Mouse (Mus musculus) kidney, adult 2 months (tissue): Measurements from ENCODE around the gene Gm1043. TPM values are rescaled to one million over a fixed set of nuclear protein-coding genes. Genes with fewer than 3 reads are reported as not detected.

Experiments used
- DNase-seq: peaks from one replicate; pipeline ENCODE4 v3.0.0; 2021
- H3K27ac ChIP-seq: fragments of 200-500 bp; 2 replicates; pipeline ENCODE4 v1.5.1; 2012; ENCODE audit warnings: low read depth, low read length, control low read depth, inconsistent platforms; ENCODE audit not compliant: insufficient read depth
- H3K27me3 ChIP-seq: fragments of 200-500 bp; replicated peaks from 2 replicates; pipeline ENCODE4 v1.6.1; 2012; ENCODE audit warnings: mild to moderate bottlenecking, moderate library complexity, low read length, inconsistent platforms; ENCODE audit not compliant: control insufficient read depth, insufficient read depth
- H3K36me3 ChIP-seq: fragments of 200-500 bp; 2 replicates; pipeline ENCODE4 v1.6.1; 2012; ENCODE audit warnings: mild to moderate bottlenecking, moderate library complexity, low read length, inconsistent platforms; ENCODE audit not compliant: control insufficient read depth, insufficient read depth
- H3K4me1 ChIP-seq: fragments of 200-500 bp; 2 replicates; pipeline ENCODE4 v1.6.1; 2011; ENCODE audit warnings: low read length; ENCODE audit not compliant: control insufficient read depth, insufficient read depth
- H3K4me3 ChIP-seq: fragments of 200-500 bp; 2 replicates; pipeline ENCODE4 v1.5.1; 2011; ENCODE audit warnings: mild to moderate bottlenecking, low read depth, low read length, control low read depth; ENCODE audit not compliant: insufficient read depth
- CTCF ChIP-seq: fragments of 200-500 bp; conservative IDR thresholded peaks from 2 replicates; pipeline ENCODE4 v1.5.1; 2011; ENCODE audit warnings: low read depth, mild to moderate bottlenecking, control low read depth, low read length, moderate library complexity, mixed read lengths; ENCODE audit not compliant: insufficient read depth, insufficient read length
- POLR2A ChIP-seq: fragments of 200-500 bp; IDR thresholded peaks from one replicate; pipeline ENCODE4 v1.6.1; 2011; ENCODE audit warnings: low read depth, low read length, control low read depth
- WGBS: fragments of 180-500 bp; shearing (Covaris S2); methylation state at CpG from one replicate; pipeline ENCODE4 v1.1.7; 2018; 5-methylcytosine and 5-hydroxymethylcytosine counted together
- polyA plus RNA-seq: library from polyadenylated mRNA; depleted of rRNA; stranded (reverse); fragments of >200 nt; gene quantifications from 2 replicates; pipeline ENCODE4 v1.2.3, GENCODE M21; 2012

Gene Gm1043
- polyA plus RNA-seq, 1 experiment, result 0.08 TPM

DNA sequence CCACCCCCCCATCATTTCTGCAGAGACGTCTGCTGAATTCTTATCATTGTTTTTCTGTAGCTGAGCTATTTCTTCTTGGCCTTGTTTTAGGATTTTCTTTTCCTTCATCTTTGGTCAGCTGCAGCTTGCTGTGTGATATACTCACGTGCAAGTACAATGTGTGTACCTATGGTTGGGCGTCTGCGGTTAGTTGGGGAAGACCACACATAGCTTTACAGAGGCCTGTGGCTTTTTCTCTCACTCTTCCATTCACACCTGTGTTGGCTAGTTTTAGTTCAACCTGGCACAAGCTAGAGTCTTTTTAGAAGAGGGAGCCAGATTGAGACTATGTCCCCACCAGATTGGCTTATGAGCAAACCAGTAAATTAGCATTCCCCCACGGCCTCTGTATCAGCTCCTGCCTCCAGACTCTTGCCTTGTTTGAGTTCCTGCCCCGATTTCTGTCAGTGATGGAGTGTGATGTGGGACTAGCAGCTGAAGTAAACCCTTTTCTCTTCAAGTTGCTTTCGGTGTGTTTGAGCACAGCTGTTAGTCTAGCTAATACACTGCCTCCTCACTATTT, 1.9 kb upstream of the Gm1043 start:
- no peaks in the 10 kb centered on the region for H3K4me1 ChIP-seq
- H3K27ac ChIP-seq, result no peak overlapping the region
- no peak for TF ChIP-seq CTCF
- no peak for TF ChIP-seq POLR2A
- 81% methylated on average over 7 of the region's 7 CpGs for WGBS
- no peak for DNase-seq
- no peaks in the 10 kb centered on the region for H3K36me3 ChIP-seq
- no peaks in the 10 kb centered on the region for H3K27me3 ChIP-seq
- H3K4me3 ChIP-seq, result no peak overlapping the region

DNA sequence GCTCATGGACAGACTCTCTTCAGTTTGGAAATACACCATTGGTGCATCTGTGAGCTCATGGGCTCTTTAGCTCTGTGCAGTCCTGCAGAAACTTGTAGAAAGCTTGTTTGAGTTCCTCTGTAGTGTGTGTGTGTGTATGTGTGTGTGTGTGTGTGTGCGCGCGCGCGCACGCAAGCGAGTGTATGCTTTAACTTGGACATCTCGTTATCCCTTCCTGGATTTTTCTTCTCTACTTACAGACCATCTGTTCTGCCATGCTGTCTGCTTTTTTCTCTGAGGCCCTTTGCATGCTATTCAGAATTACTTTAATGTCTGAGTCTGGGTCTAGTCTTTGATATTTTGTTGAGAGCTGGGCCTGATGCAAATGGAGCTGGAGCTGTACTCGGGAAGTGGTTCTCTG, 1.3 kb upstream of the Gm1043 start:
- Histone ChIP-seq H3K4me3 (no peak overlapping the region), H3K36me3 (no peaks in the 10 kb centered on the region), H3K27ac (no peak overlapping the region), H3K4me1 (no peaks in the 10 kb centered on the region), H3K27me3 (no peaks in the 10 kb centered on the region)
- 91% methylated on average over 9 of the region's 9 CpGs for WGBS
- no peak for TF ChIP-seq CTCF
- TF ChIP-seq POLR2A, result no peak
- no peak for DNase-seq

DNA sequence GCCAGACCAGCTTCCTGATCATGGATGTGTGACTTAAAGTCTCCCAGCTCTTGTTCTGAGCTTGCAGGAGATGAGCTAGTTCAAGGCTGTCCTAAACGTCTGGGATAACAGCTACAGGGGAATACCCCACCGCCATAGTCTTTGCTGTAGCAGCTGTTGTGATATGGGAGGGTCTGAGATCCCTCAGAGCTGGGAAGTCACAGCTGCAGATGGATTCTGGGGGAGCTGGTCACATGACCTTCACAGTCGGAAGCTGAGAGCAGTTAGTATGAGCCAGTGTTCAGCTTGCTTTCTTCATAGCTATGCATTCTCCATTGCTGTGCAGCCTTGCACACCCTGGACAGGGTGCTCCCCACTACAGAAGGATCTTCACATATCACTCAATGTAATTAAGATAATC, 748 bp downstream of the Gm1043 start:
- H3K27ac ChIP-seq, result no peak overlapping the region
- no peak overlapping the region for H3K4me3 ChIP-seq
- TF ChIP-seq CTCF (no peak), POLR2A (no peak)
- no peak for DNase-seq
- H3K27me3 ChIP-seq, result no peaks in the 10 kb centered on the region
- H3K4me1 ChIP-seq, result no peaks in the 10 kb centered on the region
- no peaks in the 10 kb centered on the region for H3K36me3 ChIP-seq
- WGBS, result 75% methylated on average over 3 of the region's 3 CpGs

DNA sequence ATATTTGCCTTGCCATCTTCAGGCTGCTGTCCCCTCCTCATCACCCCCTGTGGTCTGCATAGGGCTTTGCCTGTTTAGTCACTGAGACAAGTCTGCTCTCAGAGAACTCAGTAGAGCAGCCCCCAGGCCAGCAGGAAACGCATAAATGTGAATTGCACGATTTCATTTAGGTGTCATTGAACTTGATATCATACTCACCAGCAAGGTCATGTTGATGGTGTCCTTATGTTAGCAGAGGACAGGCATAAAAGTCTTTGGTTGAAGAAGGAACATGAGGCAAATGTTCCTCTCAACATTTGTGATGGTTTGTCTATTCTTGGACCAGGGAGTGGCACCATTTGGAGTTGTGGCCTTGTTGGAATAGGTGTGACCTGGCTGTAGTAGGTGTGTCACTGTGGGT, 2.6 kb downstream of the Gm1043 start:
- Histone ChIP-seq H3K4me3 (no peak overlapping the region), H3K36me3 (no peaks in the 10 kb centered on the region), H3K27me3 (no peaks in the 10 kb centered on the region), H3K4me1 (no peaks in the 10 kb centered on the region), H3K27ac (no peak overlapping the region)
- TF ChIP-seq CTCF (no peak), POLR2A (no peak)
- no peak for DNase-seq
- WGBS, result 59% methylated on average over 2 of the region's 2 CpGs

DNA sequence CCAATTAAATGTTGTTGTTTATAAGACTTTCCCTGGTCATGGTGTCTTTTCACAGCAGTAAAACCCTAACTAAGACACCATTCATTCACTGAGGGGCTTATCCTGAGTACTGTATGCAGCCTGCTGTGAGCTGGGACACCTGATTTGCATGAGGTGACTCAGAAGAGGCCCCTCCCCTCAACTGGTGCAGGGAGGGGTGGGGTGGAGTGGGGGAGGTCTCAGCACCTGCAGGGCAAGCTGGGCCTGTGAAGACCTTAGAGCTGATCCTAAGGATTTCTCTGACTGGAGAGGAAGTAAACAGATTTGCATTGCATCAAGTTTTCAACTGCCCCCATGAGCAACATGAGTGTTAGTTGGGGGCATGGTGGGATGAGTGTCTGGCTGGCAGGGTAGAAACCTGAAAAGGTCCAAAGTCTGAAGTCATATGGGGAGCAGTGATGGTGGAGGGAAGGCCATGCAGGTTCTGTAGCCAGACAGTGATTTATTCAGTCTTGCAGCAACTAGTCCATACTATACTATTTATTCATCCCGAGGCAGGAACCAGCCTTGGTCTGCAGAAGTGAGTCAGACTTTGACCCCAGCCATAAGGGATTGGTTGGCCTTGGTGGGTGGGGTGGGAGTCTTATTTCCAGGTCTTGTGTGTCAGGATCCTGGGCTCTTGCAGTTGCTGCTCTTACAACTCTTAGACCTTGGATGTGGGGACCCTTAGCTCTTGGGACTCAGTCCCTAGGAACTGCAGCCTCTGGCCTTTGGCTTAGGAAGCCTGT, 3.4 kb downstream of the Gm1043 start:
- Histone ChIP-seq H3K4me1 (no peaks in the 10 kb centered on the region), H3K27ac (no peak overlapping the region), H3K36me3 (no peaks in the 10 kb centered on the region), H3K27me3 (no peaks in the 10 kb centered on the region), H3K4me3 (no peak overlapping the region)
- 8% methylated on average over 1 of the region's 1 CpGs for WGBS
- TF ChIP-seq CTCF, result no peak
- TF ChIP-seq POLR2A, result no peak
- no peak for DNase-seq

GRCm38 (mm10) chr5:37091171-37091628, 6.0 kb downstream of the Gm1043 start:
- no peak for TF ChIP-seq CTCF
- WGBS, result 5% methylated on average over 47 of the region's 47 CpGs
- Histone ChIP-seq H3K27me3 (no peaks in the 10 kb centered on the region), H3K36me3 (no peaks in the 10 kb centered on the region), H3K4me1 (no peaks in the 10 kb centered on the region), H3K4me3 (no peak overlapping the region), H3K27ac (no peak overlapping the region)
- no peak for DNase-seq

GRCm38 (mm10) chr5:37094941-37095340, 9.8 kb downstream of the Gm1043 start:
- no peak overlapping the region for H3K27ac ChIP-seq

More at GRCm38 (mm10) chr5:37094941-37095340, 9.8 kb downstream of the Gm1043 start:
- no peak overlapping the region for H3K4me3 ChIP-seq
- H3K36me3 ChIP-seq, result no peaks in the 10 kb centered on the region
- no peaks in the 10 kb centered on the region for H3K4me1 ChIP-seq
- 75% methylated on average over 5 of the region's 5 CpGs for WGBS
- no peak for DNase-seq
- TF ChIP-seq POLR2A (no peak), CTCF (no peak)
- H3K27me3 ChIP-seq, result no peaks in the 10 kb centered on the region
